Mouse (Mus musculus): ENCODE measurements around the gene Olfr94. TPM values are rescaled to one million over a fixed set of nuclear protein-coding genes. Genes with fewer than 3 reads are reported as not detected.
"Not testable (repeated sequence)": the region's sequence is repeated elsewhere in the genome, so short reads cannot be mapped to it uniquely, and the experiment has no call there.

The Olfr94 gene
- total RNA-seq (2021) = not detected

GRCm38 (mm10) chr17:37200894-37201293 is at the start of gene Olfr94:
Gene Olfr94, minus strand, starts transcription at chr17:37200994.
- intact Hi-C loops (cut with DNase I) = loop anchor here (5.0 kb wide), 1 partner anchor 309 kb away; the partner anchor contains the start of gene Trim40
- DNase-seq = no peak

- peak in 1 of 2 experiments; percentile 6 for DNase-seq
Observed at GRCm38 (mm10) chr17:37250544-37250943, 49.8 kb upstream of the Olfr94 start.

GRCm38 (mm10) chr17:37249460-37249859 is 48.7 kb upstream of the Olfr94 start:
- DNase-seq = no peak
- intact Hi-C loops (cut with DNase I) = no loop called here

More at GRCm38 (mm10) chr17:37250544-37250943, 49.8 kb upstream of the Olfr94 start:
- intact Hi-C loops (cut with DNase I) = no loop called here

- intact Hi-C loops (cut with DNase I) = no loop called here
Observed at GRCm38 (mm10) chr17:37246715-37247114, 45.9 kb upstream of the Olfr94 start.

DNA sequence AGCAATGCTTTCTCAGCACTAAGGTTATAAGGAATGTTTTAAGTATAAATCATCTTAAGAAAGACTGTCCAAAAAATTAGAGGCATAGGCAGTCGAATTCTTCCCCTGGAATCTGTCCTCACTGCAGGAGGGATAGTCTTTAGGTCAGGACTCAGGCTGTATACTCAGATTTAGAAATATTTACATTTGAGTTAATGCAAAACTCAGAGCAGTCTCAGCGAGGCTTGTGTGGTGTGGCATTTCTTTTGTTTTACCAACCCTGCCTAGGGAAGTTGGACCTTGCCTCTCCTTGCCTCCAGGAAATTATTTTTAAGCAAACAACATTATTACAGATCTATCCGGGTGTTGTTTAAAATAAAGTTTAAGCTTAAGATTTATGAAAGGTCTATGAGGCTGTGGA is 41.4 kb upstream of the Olfr94 start:
- no peak for DNase-seq
- intact Hi-C loops (cut with DNase I) = no loop called here

More at GRCm38 (mm10) chr17:37246715-37247114, 45.9 kb upstream of the Olfr94 start:
- peak; percentile 29 to 33 for DNase-seq

GRCm38 (mm10) chr17:37237230-37237629 is 36.4 kb upstream of the Olfr94 start, which contains the start of gene Olfr97:
Gene Olfr97, minus strand, starts transcription at chr17:37237330.
- DNase-seq; intact Hi-C loops (cut with DNase I): not testable (repeated sequence)

DNA sequence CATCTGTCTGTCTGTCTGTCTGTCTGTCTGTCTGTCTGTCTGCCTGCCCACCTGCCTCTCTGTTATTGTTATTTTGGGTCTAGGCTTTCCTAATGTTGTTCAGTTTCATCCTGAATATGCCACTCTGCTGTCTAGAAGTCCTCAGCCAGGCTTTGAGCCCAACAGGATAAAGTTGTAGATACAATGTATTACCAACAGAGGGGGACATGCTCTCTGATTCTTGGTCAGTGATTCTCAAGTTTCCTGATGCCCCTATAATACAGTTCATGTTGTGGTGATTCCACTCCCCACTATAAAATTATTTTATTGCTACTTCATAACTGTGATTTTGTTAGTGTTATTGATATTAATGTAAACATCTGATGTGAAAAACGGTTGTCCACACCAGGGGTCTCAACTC is 21.1 kb upstream of the Olfr94 start:
- DNase-seq = no peak
- intact Hi-C loops (cut with DNase I) = no loop called here

GRCm38 (mm10) chr17:37219846-37220245 is 19.1 kb upstream of the Olfr94 start, which contains the start of gene Olfr96:
Gene Olfr96, plus strand, starts transcription at chr17:37220146.
- no peak for DNase-seq
- intact Hi-C loops (cut with DNase I) = no loop called here

- DNase-seq = peak; percentile 6 to 14
- intact Hi-C loops (cut with DNase I) = no loop called here
Observed at GRCm38 (mm10) chr17:37218486-37218885, 17.7 kb upstream of the Olfr94 start.

- no peak for DNase-seq
- intact Hi-C loops (cut with DNase I) = no loop called here
Observed at GRCm38 (mm10) chr17:37213018-37213417, 12.2 kb upstream of the Olfr94 start, which contains the start of gene Olfr95. Gene Olfr95, minus strand, starts transcription at chr17:37213118.

DNA sequence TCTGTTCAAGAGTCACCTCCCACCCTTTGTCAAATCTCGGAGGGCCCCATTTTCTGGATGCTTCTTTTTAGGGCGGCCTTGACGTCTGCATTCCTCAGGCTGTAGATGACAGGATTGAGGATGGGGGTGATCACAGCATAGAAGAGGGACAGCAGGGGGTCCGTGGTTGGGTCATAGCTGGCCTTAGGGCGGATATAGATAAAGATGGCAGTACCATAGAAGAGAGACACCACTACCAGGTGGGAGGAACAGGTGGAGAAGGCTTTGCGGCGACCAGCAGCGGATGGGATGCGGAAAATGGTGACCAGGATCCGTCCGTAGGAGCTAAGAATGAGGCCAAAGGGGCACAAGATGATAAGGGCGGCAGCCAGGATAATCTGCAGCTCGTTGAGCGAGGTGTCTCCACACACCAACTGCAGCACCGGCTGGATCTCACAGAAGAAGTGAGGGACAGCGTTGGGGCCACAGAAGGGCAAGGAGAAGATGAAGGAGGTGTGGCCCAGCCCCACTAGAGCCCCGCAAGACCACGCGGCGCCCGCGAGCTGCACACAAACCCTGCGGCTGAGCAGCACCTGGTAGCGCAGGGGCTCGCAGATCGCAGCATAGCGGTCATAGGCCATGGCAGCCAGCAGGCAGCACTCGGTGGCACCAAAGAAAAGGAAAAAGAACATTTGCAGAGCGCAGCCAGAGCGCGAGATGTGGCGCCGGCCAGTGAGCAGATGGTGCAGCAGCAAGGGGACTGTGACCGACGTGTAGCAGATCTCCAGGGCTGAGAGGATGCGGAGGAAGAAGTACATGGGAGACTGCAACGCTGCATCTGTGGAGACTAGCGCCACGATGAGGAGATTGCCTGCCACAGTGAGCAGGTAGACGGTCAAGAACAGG is 10.3 kb upstream of the Olfr94 start:
- intact Hi-C loops (cut with DNase I) = no loop called here
- no peak for DNase-seq

- DNase-seq = no peak
- intact Hi-C loops (cut with DNase I) = loop anchor here (1.0 to 5.0 kb wide), 2 partner anchors 121 to 312 kb away; partner anchors contain the start of gene Trim40
Observed at GRCm38 (mm10) chr17:37203917-37204236, 3.1 kb upstream of the Olfr94 start.

DNA sequence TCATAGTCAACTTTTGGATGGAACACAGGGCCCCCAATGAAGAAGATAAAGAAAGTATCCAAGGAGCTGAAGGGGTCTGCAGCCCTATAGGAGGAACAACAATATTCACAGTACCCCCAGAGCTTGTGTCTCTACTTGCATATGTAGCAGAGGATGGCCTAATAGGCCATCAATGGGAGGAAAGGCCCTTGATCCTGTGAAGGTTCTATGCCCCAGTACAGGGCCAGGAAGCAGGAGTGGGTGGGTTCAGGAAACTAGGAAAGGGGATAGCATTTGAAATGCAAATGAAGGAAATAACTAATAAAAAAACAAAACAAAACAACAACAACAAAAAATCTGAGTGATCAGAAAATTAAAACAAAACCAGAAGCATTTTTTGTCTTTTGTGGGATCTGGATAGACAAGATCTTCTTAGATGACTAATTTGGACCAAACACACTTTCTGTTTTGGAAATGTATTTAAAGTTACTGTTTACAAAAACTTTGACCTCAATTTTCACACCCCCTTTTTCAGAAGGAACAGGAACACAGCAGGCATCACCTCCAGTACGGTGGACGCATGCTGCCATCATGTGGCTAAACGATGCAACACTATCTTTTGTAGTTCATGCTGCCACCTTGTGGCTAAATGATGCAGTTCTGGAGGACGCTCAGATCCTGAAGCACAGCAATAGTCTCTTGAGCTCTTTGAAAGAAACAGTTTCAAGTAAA is 2.6 kb upstream of the Olfr94 start:
- DNase-seq = peak; percentile 79 to 90
- intact Hi-C loops (cut with DNase I) = loop anchor here (1.0 to 5.0 kb wide), 2 partner anchors 120 to 311 kb away; partner anchors contain the start of gene Trim40

DNA sequence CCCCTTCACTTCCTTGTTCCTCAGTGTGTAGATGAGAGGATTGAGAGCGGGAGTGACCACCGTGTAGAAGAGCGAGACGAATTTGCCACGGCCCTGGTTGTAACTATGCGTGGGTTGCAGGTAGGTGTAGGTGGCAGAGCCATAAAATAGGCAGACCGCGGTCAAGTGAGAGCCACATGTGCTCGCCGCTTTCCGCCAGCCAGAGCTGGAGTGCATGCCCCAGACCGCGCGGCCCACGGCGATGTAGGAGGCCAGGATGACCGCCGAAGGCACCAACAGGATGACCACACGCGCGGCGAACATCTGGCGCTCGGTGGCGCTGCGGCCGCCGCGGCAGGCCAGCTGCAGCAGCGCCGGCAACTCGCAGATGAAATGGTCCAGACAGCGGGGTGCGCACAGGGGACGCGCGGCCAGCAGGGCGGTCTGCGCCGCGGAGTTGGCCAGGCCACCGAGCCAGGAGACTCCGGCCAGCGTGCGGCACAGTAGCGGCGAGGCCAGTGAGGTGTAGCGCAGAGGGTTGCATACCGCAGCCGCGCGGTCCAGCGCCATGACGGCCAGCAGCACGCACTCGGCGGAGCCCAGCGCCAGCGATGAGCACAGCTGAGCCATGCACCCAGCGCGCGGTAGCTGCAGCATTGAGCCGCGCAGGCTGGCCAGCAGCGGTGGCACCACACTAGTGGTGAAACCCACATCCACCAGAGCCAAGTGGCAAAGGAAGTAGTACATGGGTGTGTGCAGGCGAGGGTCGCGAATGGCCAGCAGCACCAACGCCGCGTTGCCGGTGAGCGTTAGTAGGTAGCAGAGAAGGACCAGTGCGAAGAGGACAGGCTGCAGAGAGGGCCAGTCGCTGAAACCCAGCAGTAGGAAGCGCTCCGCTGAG is 3.7 kb downstream of the Olfr94 start:
- DNase-seq = peak; percentile 10 to 16
- intact Hi-C loops (cut with DNase I) = no loop called here

- intact Hi-C loops (cut with DNase I) = no loop called here
- DNase-seq = no peak
Observed at GRCm38 (mm10) chr17:37194782-37195181, 6.0 kb downstream of the Olfr94 start.

- intact Hi-C loops (cut with DNase I) = no loop called here
- no peak for DNase-seq
Observed at GRCm38 (mm10) chr17:37193656-37194055, 7.1 kb downstream of the Olfr94 start, which contains the start of gene Ubd. Gene Ubd, plus strand, starts transcription at chr17:37193892.

GRCm38 (mm10) chr17:37193032-37193431 is 7.8 kb downstream of the Olfr94 start:
- DNase-seq = no peak
- intact Hi-C loops (cut with DNase I) = no loop called here

- DNase-seq = peak; percentile 49 to 67
- intact Hi-C loops (cut with DNase I) = no loop called here
Observed at GRCm38 (mm10) chr17:37190711-37191110, 10.1 kb downstream of the Olfr94 start.

- DNase-seq = no peak
- intact Hi-C loops (cut with DNase I) = no loop called here
Observed at GRCm38 (mm10) chr17:37185474-37185873, 15.3 kb downstream of the Olfr94 start.

DNA sequence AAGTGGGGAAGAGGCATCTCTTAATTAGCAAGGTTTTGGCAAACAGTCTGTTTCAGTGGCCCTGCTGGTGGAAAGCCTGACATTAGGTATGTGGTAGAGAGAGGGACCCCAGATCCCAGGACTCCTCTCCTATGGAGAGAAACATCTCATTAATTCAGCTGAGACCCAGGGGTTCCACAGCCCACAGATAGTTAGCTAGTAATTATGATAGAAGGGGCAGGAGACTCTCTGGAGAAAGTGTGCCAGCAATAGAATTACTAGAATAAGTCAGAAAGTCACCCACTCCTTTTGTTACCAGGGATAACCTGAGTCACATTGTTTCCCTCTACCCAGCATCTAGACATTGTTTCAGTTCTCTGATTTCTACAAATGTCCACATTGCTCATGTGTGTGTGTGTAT is 39.4 kb downstream of the Olfr94 start, which contains the start of gene Olfr93:
Olfr93 (minus strand) TSS at position 101 of the 400 bp plus-strand sequence.
- DNase-seq = no peak

More for the DNA sequence above, 39.4 kb downstream of the Olfr94 start, which contains the start of gene Olfr93:
- intact Hi-C loops (cut with DNase I) = no loop called here
